Mouse (Mus musculus) neutrophil, adult 5-6 weeks (primary cell): Measurements from ENCODE around the gene Hspa8. TPM values are rescaled to one million over a fixed set of nuclear protein-coding genes. Genes with fewer than 3 reads are reported as not detected.
"Not testable (repeated sequence)": the region's sequence is repeated elsewhere in the genome, so short reads cannot be mapped to it uniquely, and the experiment has no call there.

Experiments
- ATAC-seq: fragments of 151-379, 151-347 bp; 2 replicates; pipeline ENCODE4 v1.8.0; 2017; ENCODE audit warnings: mild to moderate bottlenecking, moderate TSS enrichment; ENCODE audit not compliant: insufficient number of reproducible peaks, poor library complexity, low FRiP score, severe bottlenecking; ENCODE audit errors: extremely low read depth
- total RNA-seq: library from RNA; stranded (forward); fragments of 200-1000 nt; gene quantifications from 2 replicates; pipeline ENCODE4 v1.2.3, GENCODE M21; 2017

The Hspa8 gene
- 1,488 and 1,684 TPM in 2 replicates for total RNA-seq

DNA sequence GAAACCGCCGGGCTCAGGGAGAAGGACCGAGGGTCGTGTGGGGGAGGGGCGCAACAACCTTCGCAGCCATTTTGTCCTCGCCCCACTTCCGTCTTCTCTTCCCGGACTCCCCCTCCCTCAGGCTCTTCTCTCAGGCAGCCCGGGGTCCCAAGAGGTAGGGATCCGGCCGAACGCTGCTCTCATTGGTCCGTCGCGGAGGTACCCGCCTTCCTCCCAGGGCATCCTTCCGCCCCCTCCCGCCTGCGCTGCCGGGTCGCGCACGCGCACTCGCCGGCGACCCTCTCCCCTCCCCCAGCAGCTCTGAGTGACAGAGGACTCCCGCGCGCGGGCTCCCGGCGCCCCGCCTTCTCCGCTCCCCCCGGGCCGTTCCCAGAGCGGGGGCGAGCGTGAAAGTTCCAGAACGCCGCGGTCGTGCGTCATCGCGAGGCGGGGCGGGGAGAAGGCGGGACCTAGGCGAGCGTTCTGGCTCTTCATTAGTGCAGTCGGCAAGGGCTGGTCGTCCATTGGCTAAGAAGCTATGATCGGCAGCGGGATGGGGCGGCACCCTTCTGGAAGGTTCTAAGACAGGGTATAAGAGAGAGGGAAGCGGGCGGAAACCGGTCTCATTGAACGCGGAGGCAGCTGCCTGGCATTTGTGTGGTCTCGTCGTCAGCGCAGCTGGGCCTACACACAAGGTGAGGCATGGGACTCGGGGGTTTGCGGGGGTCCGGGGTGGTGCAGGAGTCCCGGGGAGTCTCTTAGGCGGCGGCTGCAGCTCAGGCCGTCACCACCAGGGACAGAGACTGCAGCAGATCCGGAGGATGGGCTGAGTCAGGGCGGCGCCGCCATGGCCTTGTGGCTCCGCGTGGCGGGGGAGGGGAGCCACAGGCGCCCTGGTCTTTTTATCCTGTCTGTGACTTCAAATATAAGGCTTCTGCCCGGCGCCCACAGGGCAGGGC is at the start of gene Hspa8:
TSS of gene Hspa8 (plus strand) at position 310 of the 938 bp plus-strand sequence.
- peak; percentile 88 for ATAC-seq

DNA sequence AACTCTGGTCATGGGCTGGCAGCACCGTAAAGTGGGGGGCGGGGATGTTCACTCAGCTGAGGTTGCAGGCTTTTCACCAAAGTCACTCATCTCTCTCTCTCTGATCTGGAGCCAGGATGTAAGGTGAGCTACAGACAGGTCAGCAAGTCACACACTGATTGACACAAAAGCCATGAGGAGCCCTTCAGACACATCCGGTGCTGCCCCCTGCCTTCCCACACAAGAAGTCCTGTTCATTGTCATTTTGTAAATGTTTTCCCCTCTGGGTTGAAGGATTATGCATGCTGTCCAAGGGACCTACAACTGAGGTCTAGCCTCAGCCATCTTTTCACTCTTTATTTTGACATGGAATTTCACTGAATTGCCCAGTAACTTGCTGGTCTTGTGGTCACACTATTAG is 49.0 kb upstream of the Hspa8 start:
- no peak for ATAC-seq

- peak; percentile 71 for ATAC-seq
Measured at GRCm38 (mm10) chr9:40756401-40756800, 44.4 kb upstream of the Hspa8 start.

GRCm38 (mm10) chr9:40757105-40757626 is 43.6 kb upstream of the Hspa8 start:
- ATAC-seq = peak; percentile 43; the same call in 1 of the 2 replicates

DNA sequence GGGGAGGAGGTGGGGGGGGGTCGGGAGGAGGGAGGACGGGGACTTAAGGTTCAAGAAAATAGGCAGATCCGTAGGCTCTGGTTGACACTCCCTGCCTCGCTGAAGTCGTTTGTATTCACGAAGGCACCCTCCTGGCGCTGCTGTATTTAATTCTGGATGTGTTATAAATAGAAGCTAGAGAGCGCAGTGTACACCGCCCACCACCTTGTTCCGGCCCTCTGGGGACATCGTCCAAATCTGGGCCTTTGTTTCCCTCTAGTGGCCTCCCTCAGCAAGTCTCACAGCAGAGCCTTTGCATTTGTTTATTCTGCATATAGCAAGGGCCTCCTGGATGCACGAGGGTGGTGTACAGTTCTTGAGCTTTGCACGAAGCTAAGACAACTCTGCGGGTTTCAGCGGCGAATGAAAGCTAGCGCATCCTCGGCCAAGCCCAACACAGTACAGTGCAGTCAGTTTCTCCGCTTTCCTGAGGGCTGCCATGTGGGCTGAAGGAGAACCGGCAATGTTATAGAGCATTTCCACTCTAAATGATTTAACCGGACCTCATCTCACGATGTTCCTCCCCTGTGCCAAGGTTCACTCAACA is 43.0 kb upstream of the Hspa8 start:
- ATAC-seq = peak; percentile 86

DNA sequence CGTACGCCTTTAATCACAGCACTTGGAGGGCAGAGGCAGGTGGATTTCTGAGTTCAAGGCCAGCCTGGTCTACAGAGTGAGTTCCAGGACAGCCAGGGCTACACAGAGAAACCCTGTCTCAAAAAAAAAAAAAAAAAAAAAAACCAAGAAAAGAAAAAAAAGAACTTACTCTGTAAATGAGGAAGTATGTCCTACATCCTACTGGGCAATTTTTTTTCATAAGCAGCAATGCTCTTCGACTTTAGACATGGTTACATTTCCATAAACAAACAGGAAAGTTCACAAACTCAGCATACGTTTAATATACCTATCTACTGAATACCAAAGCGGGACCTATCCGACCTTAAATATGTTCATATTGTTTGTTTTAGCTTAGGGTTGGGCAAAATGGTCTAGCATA is 38.4 kb upstream of the Hspa8 start:
- no peak for ATAC-seq

- no peak for ATAC-seq
Measured at GRCm38 (mm10) chr9:40764887-40765580, 35.8 kb upstream of the Hspa8 start.

GRCm38 (mm10) chr9:40765581-40765940 is 35.2 kb upstream of the Hspa8 start:
- ATAC-seq = no peak

DNA sequence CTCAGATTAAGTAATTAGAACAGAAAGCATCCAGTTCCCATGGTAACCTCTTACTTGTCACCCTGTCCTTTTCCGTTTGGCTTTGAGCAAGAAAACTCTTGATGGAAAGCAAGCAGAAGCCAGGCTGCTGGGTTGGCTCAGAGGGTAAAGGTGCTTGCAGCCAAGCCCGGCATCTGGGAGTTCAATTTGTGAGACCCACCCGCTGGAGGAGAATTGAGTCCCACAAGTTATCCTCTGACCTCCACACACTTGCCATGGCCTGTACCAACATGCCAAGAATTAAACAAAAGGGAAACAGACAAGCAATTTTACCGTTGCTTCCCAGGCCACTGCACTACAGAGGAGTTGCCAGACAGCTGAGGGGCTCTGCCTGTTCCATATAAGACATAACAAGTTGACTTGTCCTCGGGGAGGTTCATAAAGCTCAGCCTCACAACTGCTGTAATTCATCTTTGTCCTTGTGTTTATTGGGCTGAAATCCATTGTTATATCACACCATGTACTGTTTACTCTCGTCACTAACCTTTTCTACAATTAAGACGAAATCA is 34.7 kb upstream of the Hspa8 start:
- no peak for ATAC-seq

- ATAC-seq = no peak
Measured at GRCm38 (mm10) chr9:40767946-40768345, 32.8 kb upstream of the Hspa8 start.

- ATAC-seq = no peak
Measured at GRCm38 (mm10) chr9:40772246-40772645, 28.5 kb upstream of the Hspa8 start.

GRCm38 (mm10) chr9:40773142-40773541 is 27.6 kb upstream of the Hspa8 start:
- not testable (repeated sequence) for ATAC-seq

GRCm38 (mm10) chr9:40773869-40774268 is 26.9 kb upstream of the Hspa8 start:
- no peak for ATAC-seq

- ATAC-seq = no peak
Measured at GRCm38 (mm10) chr9:40776044-40776443, 24.7 kb upstream of the Hspa8 start.

GRCm38 (mm10) chr9:40776459-40777248 is 24.1 kb upstream of the Hspa8 start:
- ATAC-seq = no peak

GRCm38 (mm10) chr9:40780111-40780510 is 20.7 kb upstream of the Hspa8 start:
- ATAC-seq = no peak

GRCm38 (mm10) chr9:40780892-40781725 is 19.7 kb upstream of the Hspa8 start:
- ATAC-seq = no peak
